Mouse (Mus musculus) heart, adult 2 months (tissue): Measurements from ENCODE around the gene Vps25. TPM values are rescaled to one million over a fixed set of nuclear protein-coding genes. Genes with fewer than 3 reads are reported as not detected.

Source experiments
- DNase-seq, 2 experiments: peaks; one replicate each; pipeline ENCODE4 v3.0.0; 2021
- H3K27ac ChIP-seq: fragments of 200-600 bp; 2 replicates; pipeline ENCODE4 v1.8.1; 2022
- H3K27me3 ChIP-seq: fragments of 200-500 bp; 2 replicates; pipeline ENCODE4 v1.6.1; 2012; ENCODE audit warnings: mild to moderate bottlenecking, low read length, inconsistent platforms, mixed read lengths; ENCODE audit not compliant: control insufficient read depth, insufficient read depth
- H3K36me3 ChIP-seq: fragments of 200-500 bp; 2 replicates; pipeline ENCODE4 v1.6.1; 2012; ENCODE audit warnings: low read length, inconsistent platforms; ENCODE audit not compliant: control insufficient read depth, insufficient read depth
- H3K4me1 ChIP-seq: fragments of 200-500 bp; 2 replicates; pipeline ENCODE4 v1.6.1; 2011; ENCODE audit warnings: low read length; ENCODE audit not compliant: control insufficient read depth, insufficient read depth
- H3K4me3 ChIP-seq: fragments of 200-600 bp; 2 replicates; pipeline ENCODE4 v1.8.1; 2022
- H3K79me2 ChIP-seq: fragments of 200-500 bp; replicated peaks from 2 replicates; pipeline ENCODE4 v1.6.1; 2012; ENCODE audit warnings: mild to moderate bottlenecking, inconsistent platforms, low read length, moderate library complexity, mixed read lengths; ENCODE audit not compliant: control insufficient read depth, insufficient read depth
- H3K9ac ChIP-seq: fragments of 200-500 bp; 2 replicates; pipeline ENCODE4 v1.6.1; 2012; ENCODE audit warnings: low read depth, mild to moderate bottlenecking, control low read depth, inconsistent platforms, low read length, mixed read lengths
- CTCF ChIP-seq: fragments of 200-600 bp; IDR thresholded peaks from 2 replicates; pipeline ENCODE4 v1.8.1; 2022; ENCODE audit warnings: antibody characterized with exemption, mild to moderate bottlenecking, moderate library complexity
- EP300 ChIP-seq: fragments of 200-500 bp; IDR thresholded peaks from 2 replicates; pipeline ENCODE4 v1.6.1; 2011; ENCODE audit warnings: low read depth, low read length, control low read depth; ENCODE audit not compliant: insufficient read depth
- POLR2A ChIP-seq: fragments of 200-500 bp; IDR thresholded peaks from 2 replicates; pipeline ENCODE4 v1.6.1; 2011; ENCODE audit warnings: mild to moderate bottlenecking, low read depth, low read length, control low read depth; ENCODE audit not compliant: insufficient read depth
- WGBS: fragments of 180-500 bp; shearing (Covaris S2); methylation state at CpG from one replicate; pipeline ENCODE4 v1.1.7; 2018; 5-methylcytosine and 5-hydroxymethylcytosine counted together
- intact Hi-C: fragments of 180-260 bp; cut with DNase I; formaldehyde crosslinking; loops from one replicate; pipeline ENCODE4 v1.15.1; 2025
- polyA plus RNA-seq: library from polyadenylated mRNA; depleted of rRNA; stranded (reverse); fragments of >200 nt; gene quantifications from 2 replicates; pipeline ENCODE4 v1.2.3, GENCODE M21; 2012
- total RNA-seq, 2 experiments: library from RNA; stranded (reverse); gene quantifications; 2 replicates each; pipeline ENCODE4 v1.2.3; 2021

The Vps25 gene
- total and polyA plus RNA-seq, 3 experiments, result 82.5 to 90.1 (median 83.2) TPM

- Histone ChIP-seq H3K36me3 (no peaks in the 10 kb centered on the region), H3K27ac (no peak overlapping the region), H3K9ac (no peak overlapping the region), H3K27me3 (no peaks in the 10 kb centered on the region; the same call in 1 of the 2 replicates), H3K4me1 (peaks cover 8% of the 10 kb centered on the region), H3K79me2 (no peaks in the 10 kb centered on the region), H3K4me3 (no peak overlapping the region)
- intact Hi-C loops, result loop anchor here (2.0 kb wide), 1 partner anchor 13 kb away; no protein-coding TSS in a partner anchor
- no peak for DNase-seq
- no peak for TF ChIP-seq CTCF
- TF ChIP-seq EP300, result no peak
- no peak for TF ChIP-seq POLR2A
- WGBS, result 26% methylated on average over 32 of the region's 32 CpGs
These were observed 9.9 kb downstream of the Vps25 start for GRCm38 (mm10) chr11:101263138-101263988.

- H3K9ac ChIP-seq, result no peak overlapping the region
- DNase-seq, result no peak
- H3K79me2 ChIP-seq, result no peaks in the 10 kb centered on the region
- H3K27ac ChIP-seq, result no peak overlapping the region
- no peaks in the 10 kb centered on the region for H3K36me3 ChIP-seq
- H3K4me1 ChIP-seq, result peaks cover 6% of the 10 kb centered on the region
- H3K4me3 ChIP-seq, result no peak overlapping the region
- intact Hi-C loops, result loop anchor here (2.0 kb wide), 1 partner anchor 13 kb away; no protein-coding TSS in a partner anchor
- TF ChIP-seq EP300 (no peak), CTCF (no peak), POLR2A (no peak)
- 53% methylated on average over 3 of the region's 3 CpGs for WGBS
- H3K27me3 ChIP-seq, result no peaks in the 10 kb centered on the region; the same call in 1 of the 2 replicates
These were observed 10.4 kb downstream of the Vps25 start for GRCm38 (mm10) chr11:101263989-101264280.

- Histone ChIP-seq H3K4me1 (peaks cover under 1% of the 10 kb centered on the region), H3K36me3 (no peaks in the 10 kb centered on the region), H3K4me3 (no peak overlapping the region), H3K9ac (no peak overlapping the region), H3K27ac (no peak overlapping the region), H3K27me3 (no peaks in the 10 kb centered on the region; the same call in 1 of the 2 replicates), H3K79me2 (no peaks in the 10 kb centered on the region)
- TF ChIP-seq CTCF (no peak), EP300 (no peak), POLR2A (no peak)
- WGBS, result 21% methylated on average over 31 of the region's 31 CpGs
- DNase-seq, result no peak
- intact Hi-C loops, result no loop called here
These were observed 11.5 kb downstream of the Vps25 start for GRCm38 (mm10) chr11:101264954-101265471.

DNA sequence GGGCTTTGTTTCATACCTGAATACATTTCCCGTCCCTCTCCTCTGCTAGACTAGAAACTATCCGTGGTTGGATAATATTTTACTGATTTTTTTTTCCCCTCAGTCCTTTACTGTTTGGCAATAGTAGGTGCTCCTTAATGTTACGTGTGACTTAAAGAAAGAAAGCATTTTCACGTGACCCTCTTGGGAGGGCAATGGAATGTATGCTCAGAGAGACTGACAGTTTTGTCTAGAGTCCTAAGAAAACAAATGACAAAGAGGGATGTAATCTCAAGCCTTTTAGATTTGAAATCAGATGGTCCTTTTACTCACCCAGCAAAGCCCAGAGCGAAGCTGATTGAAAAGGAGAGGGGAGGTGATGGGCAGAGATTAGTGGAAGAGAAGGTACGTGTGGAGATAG lies 12.4 kb downstream of the Vps25 start:
- Histone ChIP-seq H3K4me1 (no peaks in the 10 kb centered on the region), H3K27me3 (no peaks in the 10 kb centered on the region; the same call in 1 of the 2 replicates), H3K27ac (no peak overlapping the region), H3K36me3 (no peaks in the 10 kb centered on the region), H3K9ac (no peak overlapping the region), H3K79me2 (no peaks in the 10 kb centered on the region), H3K4me3 (no peak overlapping the region)
- no peak for TF ChIP-seq POLR2A
- no peak for TF ChIP-seq CTCF
- no peak for TF ChIP-seq EP300
- intact Hi-C loops, result no loop called here
- no peak for DNase-seq
- WGBS, result 55% methylated on average over 6 of the region's 6 CpGs

DNA sequence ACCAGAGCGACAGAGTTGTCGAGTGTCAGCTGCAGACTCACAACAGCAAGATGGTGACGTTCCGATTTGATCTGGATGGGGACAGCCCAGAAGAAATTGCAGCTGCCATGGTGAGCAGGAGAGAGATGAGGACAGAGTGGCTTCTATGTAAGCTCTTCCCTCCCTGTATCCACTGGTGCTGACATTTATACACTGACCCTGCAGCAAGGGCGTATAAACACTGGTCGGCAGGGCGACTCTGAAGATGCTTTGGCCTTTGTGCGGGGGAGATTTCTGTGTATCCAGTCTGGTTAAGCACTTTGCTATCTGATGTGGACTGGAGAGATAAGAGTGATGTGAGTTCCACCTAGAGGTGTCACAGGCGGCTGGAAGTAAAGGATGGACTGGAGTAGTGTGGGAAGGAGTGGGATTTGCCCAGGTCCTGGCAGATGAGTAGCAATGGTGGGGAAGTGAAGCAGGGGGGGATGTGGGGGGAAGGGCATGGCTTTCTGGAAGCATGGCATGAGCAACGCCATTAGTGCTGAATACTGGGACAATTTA lies 16.1 kb downstream of the Vps25 start:
- TF ChIP-seq CTCF, result no peak
- TF ChIP-seq EP300, result no peak
- TF ChIP-seq POLR2A, result no peak
- H3K79me2 ChIP-seq, result no peaks in the 10 kb centered on the region
- H3K27ac ChIP-seq, result no peak overlapping the region
- DNase-seq, result no peak
- no peaks in the 10 kb centered on the region for H3K36me3 ChIP-seq
- no peak overlapping the region for H3K9ac ChIP-seq
- no peaks in the 10 kb centered on the region for H3K27me3 ChIP-seq
- H3K4me3 ChIP-seq, result no peak overlapping the region
- no peaks in the 10 kb centered on the region for H3K4me1 ChIP-seq
- WGBS, result 43% methylated on average over 10 of the region's 10 CpGs
- intact Hi-C loops, result no loop called here

GRCm38 (mm10) chr11:101272446-101272845 lies 18.9 kb downstream of the Vps25 start:
- H3K27ac ChIP-seq, result no peak overlapping the region
- no peak for TF ChIP-seq CTCF
- no peak for TF ChIP-seq EP300
- TF ChIP-seq POLR2A, result no peak
- no peak for DNase-seq
- intact Hi-C loops, result no loop called here
- WGBS, result 82% methylated on average over 3 of the region's 3 CpGs
- 0 out of 2 replicates have a peak, but pooled peaks cover 1% of the 10 kb centered on the region for H3K4me1 ChIP-seq
- no peaks in the 10 kb centered on the region for H3K27me3 ChIP-seq
- H3K9ac ChIP-seq, result no peak overlapping the region
- no peaks in the 10 kb centered on the region; the same call in 1 of the 2 replicates for H3K36me3 ChIP-seq
- H3K4me3 ChIP-seq, result no peak overlapping the region
- H3K79me2 ChIP-seq, result no peaks in the 10 kb centered on the region
